Mouse (Mus musculus) E14TG2a.4 (cell line): ENCODE measurements around the gene Cadm2.

Experiments
- CTCF ChIP-seq: conservative IDR thresholded peaks from 2 replicates; pipeline ENCODE4 v1.5.1; 2014; ENCODE audit warnings: low read length
- NANOG ChIP-seq: IDR thresholded peaks from 2 replicates; pipeline ENCODE4 v1.6.1; 2014; ENCODE audit warnings: borderline replicate concordance, low read length, mixed read lengths
- POU5F1 ChIP-seq: IDR thresholded peaks from 2 replicates; pipeline ENCODE4 v1.6.1; 2014; ENCODE audit warnings: low read length, borderline replicate concordance

DNA sequence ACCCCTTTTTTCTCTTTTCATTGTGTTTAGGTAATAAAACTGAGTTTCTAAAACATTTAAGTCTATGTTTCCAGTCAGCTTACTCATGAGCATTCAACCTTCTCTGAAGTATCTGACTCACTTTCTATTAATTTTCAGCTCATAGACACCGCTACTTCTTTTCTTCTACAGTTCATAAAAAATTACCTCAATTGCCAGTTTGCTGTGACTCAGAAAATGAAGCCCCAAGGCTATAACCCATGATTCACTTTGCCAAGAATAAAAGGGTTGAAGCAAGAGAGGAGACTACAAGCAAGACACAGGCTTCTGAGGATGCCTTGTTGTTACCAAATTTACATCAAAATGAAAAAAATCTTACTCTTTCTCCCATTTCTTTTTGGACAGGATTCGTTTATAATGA is 698.0 kb downstream of the Cadm2 start:
- TF ChIP-seq CTCF = no peak
- TF ChIP-seq POU5F1 = no peak
- no peak for TF ChIP-seq NANOG
